Mouse (Mus musculus) adrenal gland, postnatal 25 days (tissue): ENCODE results near the gene Plrg1. TPM values are rescaled to one million over a fixed set of nuclear protein-coding genes. Genes with fewer than 3 reads are reported as not detected.

Experiments used
- DNase-seq: peaks from one replicate; pipeline ENCODE4 v3.0.0; 2021; ENCODE audit warnings: mixed read lengths
- total RNA-seq: library from RNA; stranded (reverse); gene quantifications from 2 replicates; pipeline ENCODE4 v1.2.3, GENCODE M21; 2021

Gene Plrg1
- total RNA-seq, 1 experiment from 2014 or later, result 50.1 TPM

DNA sequence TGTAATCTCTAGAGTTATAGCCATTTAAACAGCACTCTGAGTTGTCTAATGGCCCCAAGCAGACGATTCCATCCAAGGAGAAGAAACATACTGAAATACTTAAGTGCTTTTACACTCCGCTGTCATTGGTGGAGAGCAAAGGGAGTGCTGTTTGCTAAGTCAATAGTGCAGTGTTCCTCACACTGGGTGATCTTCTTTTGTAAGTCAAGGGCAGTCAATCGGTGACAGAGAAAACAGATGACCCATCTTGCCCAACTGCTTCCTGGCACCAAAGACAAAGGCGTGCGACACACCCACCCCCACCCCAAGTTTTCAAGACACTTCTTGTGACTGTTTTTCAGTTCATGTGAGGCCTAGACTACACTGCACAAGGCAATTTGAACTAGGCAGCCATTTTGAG, 3.2 kb upstream of the Plrg1 start:
- no peak for DNase-seq

DNA sequence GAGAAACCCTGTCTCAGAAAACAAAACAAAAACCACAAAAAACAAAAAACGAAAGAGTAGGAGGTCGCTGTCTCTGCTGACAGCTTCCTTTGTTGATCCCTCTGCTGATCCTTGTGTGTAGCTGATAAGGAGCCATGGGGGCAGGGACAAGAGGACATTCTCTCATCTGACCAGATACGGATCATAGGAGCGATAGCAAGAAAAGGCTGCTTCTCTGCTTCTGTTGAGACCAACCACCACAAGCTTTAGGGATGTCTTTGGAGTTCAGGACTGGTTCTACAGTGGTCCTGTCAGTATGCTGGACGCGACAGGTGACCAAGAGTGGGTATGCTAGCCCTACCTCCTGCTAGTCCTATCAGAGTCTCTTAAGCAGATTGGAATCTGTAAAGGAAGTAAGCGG, 2.2 kb upstream of the Plrg1 start:
- DNase-seq, result no peak

DNA sequence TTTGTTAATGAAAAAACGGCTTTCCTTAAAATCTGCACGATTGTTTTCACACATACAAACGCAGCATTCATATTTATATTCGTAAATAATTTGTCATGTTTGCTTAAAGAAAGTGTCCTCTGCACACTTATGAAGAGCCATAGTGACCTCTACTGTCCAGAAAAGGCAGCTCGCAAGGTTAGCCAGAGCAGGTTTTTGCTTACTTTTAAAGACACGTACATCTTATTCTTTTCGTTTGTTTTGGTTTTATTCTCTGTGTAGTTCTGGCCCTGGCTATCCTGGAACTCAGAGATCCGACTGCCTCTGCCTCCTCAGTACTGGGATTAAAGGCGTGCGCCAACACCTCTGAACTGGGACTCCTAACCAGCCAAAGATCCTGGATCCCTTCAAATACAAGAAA, 1.6 kb upstream of the Plrg1 start:
- DNase-seq, result peak; percentile 12

DNA sequence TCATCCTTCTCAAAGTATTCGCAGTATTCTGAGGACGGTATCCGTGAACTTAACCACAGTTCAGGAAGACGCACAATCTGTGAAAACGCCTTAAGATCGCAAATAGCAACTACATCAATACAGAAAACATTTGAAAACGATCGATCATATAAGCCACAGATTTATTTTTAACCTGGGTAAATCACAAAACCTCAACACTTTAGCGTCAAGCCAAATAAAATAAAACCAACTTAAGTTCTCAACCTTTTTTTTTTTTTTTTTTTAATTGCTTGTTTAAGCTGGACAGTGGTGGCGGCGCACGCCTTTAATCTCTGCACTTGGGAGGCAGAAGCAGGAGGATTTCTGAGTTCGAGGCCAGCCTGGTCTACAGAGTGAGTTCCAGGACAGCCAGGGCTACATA, 563 bp upstream of the Plrg1 start:
- no peak for DNase-seq

DNA sequence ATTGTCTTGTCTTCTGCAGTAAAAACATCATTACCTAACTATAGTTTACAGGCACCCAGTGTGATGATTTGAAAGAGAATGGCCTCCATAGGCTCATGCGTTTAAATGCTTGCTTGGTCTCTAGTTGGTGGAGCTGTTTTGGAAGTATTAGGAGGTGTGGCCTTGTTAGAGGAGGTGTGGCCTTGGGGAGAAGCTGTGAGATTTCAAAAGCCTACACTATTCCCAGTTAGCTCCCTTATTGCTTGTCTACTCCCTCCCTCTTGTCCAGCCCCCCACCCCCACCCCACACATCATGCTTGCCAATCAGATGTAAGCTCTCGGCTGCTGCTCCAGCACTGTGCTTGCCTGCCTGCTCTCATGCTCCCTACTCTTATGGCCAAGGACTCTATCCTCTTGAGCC, 1.7 kb downstream of the Plrg1 start:
- no peak for DNase-seq

DNA sequence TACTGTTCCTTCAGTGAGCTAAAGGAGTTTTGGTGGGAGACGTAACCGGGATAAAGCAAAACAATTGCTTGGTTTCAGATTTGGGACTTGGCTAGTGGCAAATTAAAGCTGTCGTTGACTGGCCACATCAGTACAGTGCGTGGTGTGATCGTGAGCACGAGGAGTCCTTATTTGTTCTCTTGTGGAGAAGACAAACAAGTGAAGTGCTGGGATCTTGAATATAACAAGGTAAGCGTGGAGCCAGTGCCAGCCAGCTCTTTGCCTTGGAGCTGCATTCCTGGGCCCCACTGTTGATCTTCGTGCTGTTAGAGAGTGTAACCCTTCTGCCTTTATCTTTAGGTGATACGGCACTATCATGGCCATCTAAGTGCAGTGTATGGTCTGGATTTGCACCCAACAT, 12.6 kb downstream of the Plrg1 start:
- DNase-seq, result no peak

DNA sequence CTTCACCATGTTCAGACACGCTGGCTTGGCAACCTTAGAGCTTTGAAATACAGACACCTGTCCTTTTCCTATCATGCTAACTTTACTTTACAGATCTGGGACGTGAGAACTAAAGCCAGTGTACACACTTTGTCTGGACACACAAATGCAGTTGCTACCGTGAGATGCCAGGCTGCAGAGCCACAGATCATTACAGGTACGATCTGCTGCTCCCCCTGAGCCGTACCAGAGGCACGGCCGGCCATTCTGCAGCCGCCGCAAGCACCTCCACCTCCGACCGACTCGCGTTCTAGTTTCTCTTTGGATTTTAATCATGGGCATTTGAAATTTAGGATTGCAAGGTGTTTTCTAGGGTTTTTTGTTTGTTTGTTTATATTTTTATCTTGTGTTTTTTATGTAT, 13.5 kb downstream of the Plrg1 start:
- no peak for DNase-seq

DNA sequence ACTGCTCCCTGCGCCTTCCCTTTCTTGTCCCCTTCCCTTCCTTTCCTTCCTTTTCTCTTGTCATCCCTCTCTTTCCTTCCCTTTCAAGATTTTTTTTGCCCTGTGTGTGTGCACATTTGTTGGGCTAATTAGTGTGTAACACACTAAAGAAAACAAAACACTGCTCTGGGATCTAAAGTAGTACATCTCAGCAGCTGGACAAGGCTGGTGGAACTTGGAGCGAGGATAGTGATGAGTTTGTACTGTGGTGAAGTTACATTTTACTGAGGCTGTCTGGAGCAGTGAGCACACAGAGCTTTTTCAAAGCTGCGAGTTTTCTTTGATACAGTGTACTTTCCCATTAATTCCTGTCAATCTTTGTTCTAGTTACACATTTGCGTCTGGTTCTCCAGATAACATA, 14.9 kb downstream of the Plrg1 start:
- DNase-seq, result no peak

DNA sequence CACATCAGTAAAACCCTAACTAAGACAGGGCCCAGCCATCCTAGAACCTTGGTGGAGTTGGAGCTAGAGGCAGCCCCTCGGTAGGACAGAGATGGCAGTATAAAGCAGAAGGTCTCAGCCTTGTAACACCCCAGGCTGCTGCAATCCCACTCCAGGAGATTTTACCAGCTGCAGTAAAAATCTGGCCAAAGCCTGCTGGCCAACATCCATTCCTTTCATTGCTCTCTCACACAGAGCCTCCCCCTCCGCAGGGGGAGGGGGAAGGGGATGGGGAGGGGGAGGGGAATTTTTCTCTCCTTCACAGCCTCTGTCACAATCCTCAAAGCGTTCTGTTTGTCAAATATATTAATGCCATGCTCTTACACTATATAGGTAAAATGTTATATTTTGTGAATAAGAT, 21.2 kb downstream of the Plrg1 start:
- no peak for DNase-seq

DNA sequence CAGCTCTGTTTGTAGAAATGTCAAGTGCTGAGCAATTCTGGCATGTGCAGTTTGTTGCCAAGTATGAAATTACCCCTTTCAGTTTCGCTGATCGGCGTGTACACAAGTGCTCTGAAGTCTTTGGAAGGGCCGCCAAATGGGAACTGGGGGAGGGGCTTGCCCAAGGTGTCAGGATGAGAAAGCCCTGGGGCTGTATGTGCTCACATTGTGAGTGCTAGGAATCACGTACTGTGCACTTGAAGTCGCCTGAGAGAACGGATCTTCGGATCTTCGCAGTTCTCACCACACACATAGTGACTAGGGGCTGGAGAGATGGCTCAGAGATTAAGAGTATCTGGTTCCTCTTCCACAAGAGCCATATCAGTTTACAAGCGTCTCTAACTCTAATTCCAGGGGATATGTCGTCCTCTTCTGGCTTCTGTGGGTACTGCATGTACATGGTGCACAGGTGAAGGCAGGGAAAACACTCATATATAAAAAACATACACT, 25.3 kb downstream of the Plrg1 start:
- DNase-seq, result peak; percentile 33

DNA sequence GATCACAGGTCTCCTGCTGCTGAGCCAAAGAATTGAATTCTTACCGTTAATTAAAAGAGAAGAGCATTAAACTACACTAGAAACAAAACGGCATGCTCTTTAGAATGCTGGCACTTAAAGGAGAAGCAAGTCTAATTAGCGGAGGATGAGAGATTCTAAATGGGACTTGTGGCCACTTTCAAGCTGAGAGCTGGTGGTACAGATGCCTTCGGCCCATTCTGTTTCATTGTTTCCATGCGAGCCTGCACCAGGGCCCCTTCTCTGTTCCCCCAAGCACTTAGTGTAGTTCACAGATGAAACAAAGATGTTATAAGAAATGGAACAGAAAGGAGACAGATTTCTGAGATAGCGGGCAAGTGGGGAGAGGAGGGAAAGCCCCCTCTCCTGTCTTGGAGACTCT, 42.3 kb downstream of the Plrg1 start:
- no peak for DNase-seq

DNA sequence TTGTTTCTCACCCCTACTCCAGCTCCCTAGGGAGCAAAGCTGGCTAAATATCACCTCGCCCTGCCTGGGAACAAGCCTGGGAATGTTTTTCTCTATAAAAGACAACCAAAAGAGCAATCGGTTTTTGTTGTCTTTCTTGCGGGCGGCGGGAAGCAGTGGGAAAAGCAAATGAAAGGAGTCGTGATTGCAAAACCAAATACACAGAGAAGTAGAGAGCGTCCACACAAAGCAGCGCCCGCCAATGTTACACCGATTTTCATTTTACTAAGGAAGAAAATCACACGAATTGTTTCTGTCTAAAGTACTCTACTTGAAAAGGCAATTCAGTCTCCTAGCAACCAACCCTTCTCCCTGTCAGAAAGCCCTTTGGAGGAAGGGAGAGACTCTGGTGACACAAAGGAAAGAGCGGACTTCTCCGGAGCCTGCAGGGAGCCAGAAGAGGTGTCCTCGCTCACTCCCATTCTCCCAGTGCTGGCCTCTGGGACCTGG, 43.3 kb downstream of the Plrg1 start:
- no peak for DNase-seq

DNA sequence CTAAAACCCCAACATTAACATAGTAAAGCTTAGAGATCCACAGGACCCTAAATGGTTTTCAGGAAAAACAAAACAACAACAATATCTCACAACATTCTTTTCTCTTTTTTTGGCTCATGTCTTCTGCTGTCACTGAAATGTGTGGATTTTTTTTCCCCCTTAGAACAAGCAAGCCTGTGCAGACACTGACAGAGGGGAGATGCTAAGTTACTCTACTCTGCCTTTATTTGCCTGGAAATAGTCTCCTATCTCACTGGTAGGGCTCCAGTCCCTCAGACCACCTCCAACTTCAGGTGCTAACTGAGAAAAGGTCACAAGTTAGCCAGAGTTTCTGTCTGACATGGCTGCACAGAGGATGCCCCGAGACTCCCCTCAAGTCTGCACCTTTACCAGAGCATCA, 43.8 kb downstream of the Plrg1 start:
- DNase-seq, result no peak

DNA sequence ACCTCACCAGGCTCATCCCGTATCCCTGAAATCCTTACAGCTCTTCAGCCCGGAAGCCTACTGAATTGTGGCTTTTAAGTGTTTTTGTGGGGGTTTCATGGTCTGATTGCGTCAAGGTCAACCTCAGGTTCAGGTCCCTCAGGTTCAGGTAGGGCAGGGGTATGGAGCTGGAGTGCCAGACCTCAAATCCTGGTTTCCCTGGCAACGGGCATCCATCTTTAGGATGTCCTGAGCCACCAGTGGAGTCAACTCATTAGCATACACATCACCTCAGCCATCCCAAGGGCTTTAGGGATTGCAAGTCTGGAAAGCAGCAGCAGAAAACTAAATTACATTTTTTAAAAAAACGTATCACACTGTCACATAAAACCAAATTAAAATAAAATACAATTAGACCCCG, 44.3 kb downstream of the Plrg1 start:
- DNase-seq, result no peak

DNA sequence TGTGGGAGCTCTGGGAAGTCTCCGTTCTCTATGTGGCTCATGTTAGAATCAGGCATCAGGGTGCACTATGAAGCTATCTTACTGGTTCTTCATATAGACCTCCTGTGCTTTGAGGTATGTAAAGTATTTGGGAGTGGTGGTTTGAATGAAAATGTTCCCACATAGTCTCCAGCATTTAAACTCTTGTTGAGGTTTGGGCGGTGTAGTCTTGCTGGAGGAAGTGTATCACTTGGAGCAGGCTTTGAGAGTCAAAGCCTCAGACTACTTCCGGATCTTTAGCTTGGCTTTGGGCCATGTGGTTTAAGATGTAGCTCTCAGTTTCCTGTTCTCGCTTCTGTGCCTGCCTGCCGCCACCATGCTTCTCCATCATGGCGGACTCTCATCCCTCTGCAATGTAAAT, 47.0 kb downstream of the Plrg1 start:
- no peak for DNase-seq

DNA sequence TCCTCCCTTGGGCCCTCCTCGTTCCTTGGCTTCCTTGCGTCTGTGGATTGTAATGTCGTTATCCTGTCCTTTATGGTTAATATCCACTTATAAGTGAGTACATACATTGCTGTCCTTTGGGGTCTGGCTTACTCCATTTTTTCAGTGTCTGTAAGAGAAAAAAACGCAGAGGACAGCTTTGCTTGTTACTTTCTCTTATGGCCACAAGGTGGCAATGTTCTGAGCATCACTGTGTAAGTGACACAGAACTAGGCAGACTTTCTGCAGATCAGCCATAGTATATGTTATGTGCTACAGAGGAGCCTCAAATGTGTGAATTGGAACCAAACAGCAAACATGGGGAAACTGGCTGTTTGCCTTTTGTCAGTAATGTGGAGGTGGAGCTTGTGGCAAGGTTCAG, 54.8 kb downstream of the Plrg1 start:
- no peak for DNase-seq

DNA sequence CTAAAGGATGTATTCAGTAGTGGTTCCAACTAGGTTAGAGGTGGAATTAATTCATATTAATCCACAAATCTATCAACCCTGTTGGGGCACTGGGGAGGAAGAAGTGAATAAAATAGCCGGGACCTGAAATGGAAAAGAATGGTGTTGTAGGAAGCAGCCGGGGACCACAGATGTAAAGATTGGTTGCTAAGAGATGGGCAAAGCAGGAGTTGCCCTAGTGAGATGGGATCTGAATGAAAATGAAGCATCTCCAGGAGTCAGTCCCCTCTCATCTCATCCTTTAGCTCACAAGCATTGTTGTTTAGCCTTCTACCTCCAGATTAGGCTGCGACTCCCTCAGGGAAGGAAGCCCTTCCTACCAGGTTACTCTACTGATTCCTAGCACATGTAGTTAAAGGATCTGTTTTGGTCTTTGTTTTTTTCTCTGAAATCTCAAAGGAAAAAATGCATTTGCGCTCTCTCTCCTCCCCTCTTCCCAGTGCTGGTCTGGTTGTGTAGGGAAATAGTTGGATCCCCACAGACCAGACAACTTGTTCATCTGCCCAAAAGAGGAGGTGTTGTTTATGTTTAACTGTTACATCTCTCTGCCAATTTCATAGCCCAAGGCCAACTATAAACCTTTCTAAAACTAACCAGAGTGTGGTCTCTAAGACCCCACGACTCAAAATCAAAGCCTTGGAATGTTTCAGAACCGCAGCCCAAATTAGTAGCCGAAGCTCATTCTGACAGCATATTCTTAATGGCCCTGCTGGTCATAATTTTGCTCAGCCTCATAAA, 56.4 kb downstream of the Plrg1 start:
- no peak for DNase-seq

DNA sequence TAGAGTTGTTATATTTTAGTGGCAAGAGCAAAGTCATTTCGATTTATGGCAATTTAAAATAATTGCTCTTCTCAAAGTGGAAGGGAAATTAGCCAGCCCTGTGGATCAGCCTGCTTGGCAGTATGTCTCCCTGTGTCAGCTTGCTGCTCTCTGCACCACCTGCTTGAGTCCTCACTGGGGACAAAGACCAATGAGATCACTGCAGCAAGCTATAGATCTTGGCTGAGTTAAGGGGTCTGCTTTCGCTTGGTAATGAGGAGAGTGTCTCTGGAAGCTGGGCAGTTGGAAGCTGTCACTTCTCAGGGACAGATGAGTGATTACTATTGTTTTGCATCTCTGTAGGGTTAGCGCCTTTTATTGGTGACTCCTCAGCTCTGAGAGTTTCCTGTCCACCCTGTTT, 57.5 kb downstream of the Plrg1 start:
- no peak for DNase-seq

DNA sequence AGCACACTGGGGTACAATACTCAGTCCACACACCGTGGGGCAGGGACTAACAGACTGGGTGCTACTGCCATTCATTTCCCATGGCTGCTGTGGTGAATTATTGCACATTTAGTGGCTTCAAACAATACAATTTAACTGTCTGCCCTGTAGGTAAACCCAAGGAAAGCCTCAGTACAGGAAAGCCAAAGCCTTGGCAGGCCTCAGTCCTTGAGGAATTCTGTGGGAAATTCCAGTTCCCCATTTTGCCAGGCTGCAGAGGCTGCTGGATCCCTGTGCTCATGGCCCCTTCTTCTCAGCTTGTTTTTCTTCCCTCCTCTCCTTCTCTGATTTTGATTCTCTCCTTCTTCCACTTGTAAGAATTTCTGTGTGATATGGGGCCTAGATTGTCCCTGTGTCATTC, 59.6 kb downstream of the Plrg1 start:
- no peak for DNase-seq

DNA sequence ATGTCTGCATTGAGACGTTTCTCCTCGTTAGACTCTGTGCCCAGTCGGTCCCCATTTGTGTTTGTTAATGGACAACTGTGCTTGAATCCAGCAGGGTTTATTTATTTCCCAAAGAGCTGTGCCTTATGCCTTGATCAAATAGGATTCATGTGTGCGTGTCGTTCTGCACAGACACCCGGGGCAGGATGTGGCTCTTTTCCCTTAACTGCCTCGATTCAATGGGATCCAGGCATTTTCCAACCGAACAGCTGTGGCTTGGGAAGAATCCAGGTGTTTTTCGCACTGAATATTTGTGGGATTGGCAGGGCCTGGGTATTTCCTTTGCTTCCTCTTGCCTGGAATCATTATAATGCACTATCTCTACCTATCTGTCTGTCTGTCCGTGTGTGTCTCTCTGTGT, 62.3 kb downstream of the Plrg1 start:
- no peak for DNase-seq
